Mouse (Mus musculus) heart, postnatal 0 days (tissue): ENCODE results near the gene Tulp4. TPM values are rescaled to one million over a fixed set of nuclear protein-coding genes. Genes with fewer than 3 reads are reported as not detected.

Experiments
- ATAC-seq: fragments of 200-750 bp; cut with Nextera tagmentation; 2 replicates; pipeline ENCODE4 v1.8.0; 2017; ENCODE audit warnings: low read depth, moderate number of reproducible peaks, moderate library complexity; ENCODE audit not compliant: insufficient read depth
- DNase-seq: peaks from one replicate; pipeline ENCODE4 v3.0.0-alpha.2; 2016; ENCODE audit warnings: low spot score
- H3K27ac ChIP-seq: fragments of 300-500 bp; sonication (generic); 2 replicates; pipeline ENCODE4 v1.5.1; 2014; ENCODE audit warnings: low read depth, mild to moderate bottlenecking
- H3K27me3 ChIP-seq: fragments of 300-500 bp; sonication (generic); 2 replicates; pipeline ENCODE4 v1.6.1; 2014; ENCODE audit warnings: low read length, mixed read lengths; ENCODE audit not compliant: control insufficient read depth, insufficient read depth
- H3K36me3 ChIP-seq: fragments of 300-500 bp; sonication (generic); replicated peaks from 2 replicates; pipeline ENCODE4 v1.6.1; 2014; ENCODE audit warnings: low read length, mixed read lengths; ENCODE audit not compliant: control insufficient read depth, insufficient read depth
- H3K4me1 ChIP-seq: fragments of 300-500 bp; sonication (generic); 2 replicates; pipeline ENCODE4 v1.6.1; 2014; ENCODE audit warnings: antibody characterized with exemption; ENCODE audit not compliant: control insufficient read depth, insufficient read depth
- H3K4me2 ChIP-seq: fragments of 300-500 bp; sonication (generic); 2 replicates; pipeline ENCODE4 v1.6.1; 2014; ENCODE audit warnings: low read depth, mild to moderate bottlenecking, low read length, moderate library complexity
- H3K4me3 ChIP-seq: fragments of 300-500 bp; sonication (generic); 2 replicates; pipeline ENCODE4 v1.5.1; 2014; ENCODE audit warnings: low read depth, low read length
- H3K9ac ChIP-seq: fragments of 300-500 bp; sonication (generic); replicated peaks from 2 replicates; pipeline ENCODE4 v1.6.1; 2014; ENCODE audit warnings: low read depth, low read length, mixed read lengths
- H3K9me3 ChIP-seq: fragments of 300-500 bp; sonication (generic); replicated peaks from 2 replicates; pipeline ENCODE4 v1.6.1; 2016; ENCODE audit warnings: low read length; ENCODE audit not compliant: control insufficient read depth
- CTCF ChIP-seq: IDR thresholded peaks from 2 replicates; pipeline ENCODE4 v1.5.1; 2016; ENCODE audit warnings: antibody characterized with exemption, control low read depth, low read depth
- EP300 ChIP-seq: IDR thresholded peaks from 2 replicates; pipeline ENCODE4 v1.6.1; 2016; ENCODE audit warnings: antibody characterized with exemption, low read depth
- WGBS: fragments of 180-500 bp; shearing (Covaris S2); extraction: QIAGEN DNeasy Blood & Tissue Kit; methylation state at CpG from one replicate; pipeline ENCODE4 v1.1.7; 2014; 5-methylcytosine and 5-hydroxymethylcytosine counted together
- polyA plus RNA-seq: library from polyadenylated mRNA; unstranded; fragments of >200 nt; fragmentation: Nextera tagmentation; extraction: Ambion mirVana; gene quantifications from 2 replicates; pipeline ENCODE4 v1.2.1, GENCODE M21; 2015
- total RNA-seq: library from RNA; depleted of rRNA; stranded (reverse); fragments of >200 nt; gene quantifications from 2 replicates; pipeline ENCODE4 v1.2.3, GENCODE M21; 2014; ENCODE audit warnings: low replicate concordance

Gene Tulp4
- total and polyA plus RNA-seq, 2 experiments from 2014 or later = 33.3 to 45.2 TPM

DNA sequence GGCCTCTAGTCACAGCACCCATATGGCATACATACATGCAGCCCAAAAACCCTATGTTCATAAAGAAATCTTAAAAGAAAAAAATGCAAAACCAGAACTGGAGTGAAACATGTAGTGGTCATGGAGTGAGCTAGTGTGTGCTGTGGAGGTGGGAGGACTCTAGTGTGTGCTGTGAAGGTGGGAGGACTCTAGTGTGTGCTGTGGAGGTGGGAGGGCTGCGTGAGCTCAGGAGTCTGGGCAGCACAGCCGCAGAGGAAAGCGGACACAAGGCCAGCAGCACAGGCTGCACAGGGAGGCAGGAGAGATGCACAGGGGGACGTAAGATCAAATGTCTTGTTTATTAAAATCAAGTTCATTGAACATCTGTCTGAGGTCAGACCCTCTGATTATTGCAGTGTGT is 17.5 kb downstream of the Tulp4 start:
- H3K27ac ChIP-seq = no peak overlapping the region
- H3K4me1 ChIP-seq = no peaks in the 10 kb centered on the region; the same call in 1 of the 2 replicates
- H3K9ac ChIP-seq = no peak overlapping the region
- H3K36me3 ChIP-seq = peaks cover 11% of the 10 kb centered on the region
- ATAC-seq (no peak), DNase-seq (no peak)
- no peak for TF ChIP-seq EP300
- TF ChIP-seq CTCF = no peak
- H3K9me3 ChIP-seq = no peaks in the 10 kb centered on the region
- H3K27me3 ChIP-seq = no peaks in the 10 kb centered on the region
- 90% methylated on average over 4 of the region's 4 CpGs for WGBS
- H3K4me3 ChIP-seq = no peak overlapping the region
- H3K4me2 ChIP-seq = no peak overlapping the region

DNA sequence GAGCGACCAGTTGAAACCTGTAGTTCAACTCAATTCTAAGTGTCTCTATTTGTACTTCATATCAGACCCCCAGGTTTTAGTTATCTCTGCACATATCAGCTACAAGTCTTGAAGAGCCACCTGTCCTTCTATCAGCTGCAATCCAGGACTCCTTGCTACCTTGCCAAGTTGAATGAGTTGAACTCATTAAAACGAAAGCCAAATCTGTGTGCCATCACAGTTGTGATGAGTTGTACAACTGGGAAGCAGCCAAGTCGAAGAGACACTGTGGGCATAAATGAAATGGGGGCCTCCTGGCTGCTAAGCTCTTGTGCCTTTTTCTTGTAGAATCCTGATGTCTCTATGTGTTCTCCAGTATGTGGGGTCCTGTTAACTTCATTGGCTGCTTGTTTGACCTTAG is 19.2 kb downstream of the Tulp4 start:
- Histone ChIP-seq H3K4me3 (no peak overlapping the region), H3K36me3 (peaks cover 11% of the 10 kb centered on the region), H3K27me3 (no peaks in the 10 kb centered on the region), H3K9ac (no peak overlapping the region), H3K4me1 (no peaks in the 10 kb centered on the region; the same call in 1 of the 2 replicates), H3K27ac (no peak overlapping the region), H3K9me3 (no peaks in the 10 kb centered on the region), H3K4me2 (no peak overlapping the region)
- WGBS = 89% methylated on average over 3 of the region's 3 CpGs
- no peak for TF ChIP-seq EP300
- TF ChIP-seq CTCF = no peak
- ATAC-seq (no peak), DNase-seq (no peak)

DNA sequence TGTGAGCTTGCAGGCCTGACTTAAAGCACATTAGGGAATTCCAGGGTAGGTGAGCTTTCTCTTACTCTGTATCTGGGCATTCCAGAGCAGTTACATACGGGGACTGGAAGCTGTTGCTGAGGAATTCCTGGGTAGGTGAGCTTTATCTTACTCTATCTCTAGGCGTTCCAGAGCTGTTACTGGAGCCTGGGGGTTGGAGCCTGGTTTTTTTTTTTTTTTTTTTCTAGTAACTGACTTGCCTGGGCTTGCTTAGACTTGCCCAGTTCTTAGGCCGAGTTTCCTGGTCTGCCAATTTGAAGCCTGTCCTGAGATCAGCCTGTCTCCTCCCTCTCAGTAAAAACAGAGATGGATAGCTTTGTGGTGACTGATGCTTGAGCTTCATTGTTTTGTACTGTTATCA is 21.8 kb downstream of the Tulp4 start:
- H3K9ac ChIP-seq = no peak overlapping the region
- H3K4me1 ChIP-seq = no peaks in the 10 kb centered on the region; the same call in 1 of the 2 replicates
- H3K27ac ChIP-seq = no peak overlapping the region
- no peak for DNase-seq
- H3K27me3 ChIP-seq = no peaks in the 10 kb centered on the region
- H3K36me3 ChIP-seq = no peaks in the 10 kb centered on the region; the same call in 1 of the 2 replicates
- H3K4me3 ChIP-seq = no peak overlapping the region
- no peak for ATAC-seq
- no peak overlapping the region for H3K4me2 ChIP-seq
- no peaks in the 10 kb centered on the region for H3K9me3 ChIP-seq
- 23% methylated on average over 3 of the region's 3 CpGs for WGBS
- TF ChIP-seq EP300 (no peak), CTCF (no peak)

DNA sequence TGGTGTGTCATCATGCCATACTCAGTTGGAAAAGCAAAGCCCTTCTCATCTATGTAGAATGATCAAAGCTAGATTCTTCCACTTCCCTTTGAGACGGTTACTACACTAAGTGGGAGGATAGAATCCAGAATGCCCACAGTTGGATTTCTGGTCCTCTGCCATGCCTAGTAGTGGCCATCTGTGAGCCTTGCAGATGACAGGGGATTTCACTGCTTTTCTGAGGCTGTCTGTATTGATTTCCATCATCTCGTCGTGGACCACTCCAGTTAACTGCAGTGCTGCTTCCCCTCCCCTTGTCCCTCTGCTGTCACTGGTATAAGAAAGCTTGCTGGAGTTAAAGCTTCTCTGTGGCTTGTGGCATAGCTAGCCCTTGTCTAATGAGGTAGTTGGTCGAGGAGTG is 23.1 kb downstream of the Tulp4 start:
- 80% methylated on average over 4 of the region's 4 CpGs for WGBS
- Histone ChIP-seq H3K9me3 (no peaks in the 10 kb centered on the region), H3K27me3 (no peaks in the 10 kb centered on the region), H3K36me3 (no peaks in the 10 kb centered on the region; the same call in 1 of the 2 replicates), H3K9ac (no peak overlapping the region), H3K4me3 (no peak overlapping the region), H3K4me2 (no peak overlapping the region), H3K4me1 (no peaks in the 10 kb centered on the region; the same call in 1 of the 2 replicates), H3K27ac (no peak overlapping the region)
- no peak for ATAC-seq
- no peak for DNase-seq
- no peak for TF ChIP-seq CTCF
- no peak for TF ChIP-seq EP300

DNA sequence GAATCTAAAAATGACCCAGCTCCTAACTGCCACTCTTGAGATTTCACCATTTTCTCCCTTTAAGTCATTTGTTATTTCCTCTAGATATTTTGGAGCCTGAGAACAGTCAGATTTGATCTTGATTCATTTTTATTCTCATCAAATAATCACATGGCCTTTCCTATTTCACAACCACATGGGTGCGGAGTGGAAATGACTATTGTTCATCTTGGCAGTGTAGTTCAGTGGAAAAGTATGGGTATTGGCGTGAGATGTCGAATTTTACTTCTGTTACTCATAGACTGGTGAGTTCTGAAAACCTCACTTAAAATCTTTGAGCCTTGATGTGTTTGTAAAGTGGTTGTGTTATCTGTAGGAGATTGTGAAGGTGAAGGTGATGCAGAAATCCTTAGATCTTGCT is 24.8 kb downstream of the Tulp4 start:
- no peaks in the 10 kb centered on the region for H3K36me3 ChIP-seq
- H3K9me3 ChIP-seq = no peaks in the 10 kb centered on the region
- DNase-seq = no peak
- H3K27me3 ChIP-seq = no peaks in the 10 kb centered on the region
- TF ChIP-seq CTCF (no peak), EP300 (no peak)
- WGBS = 93% methylated on average over 3 of the region's 3 CpGs
- H3K4me2 ChIP-seq = no peak overlapping the region
- no peak overlapping the region for H3K27ac ChIP-seq
- no peak for ATAC-seq
- H3K9ac ChIP-seq = no peak overlapping the region
- H3K4me3 ChIP-seq = no peak overlapping the region
- no peaks in the 10 kb centered on the region; the same call in 1 of the 2 replicates for H3K4me1 ChIP-seq

GRCm38 (mm10) chr17:6140875-6141274 is 34.6 kb downstream of the Tulp4 start:
- H3K36me3 ChIP-seq = peaks cover 13% of the 10 kb centered on the region
- H3K9me3 ChIP-seq = no peaks in the 10 kb centered on the region
- TF ChIP-seq EP300 (no peak), CTCF (no peak)
- H3K4me3 ChIP-seq = no peak overlapping the region
- no peak overlapping the region for H3K9ac ChIP-seq
- no peak overlapping the region for H3K4me2 ChIP-seq
- peaks cover 7% of the 10 kb centered on the region; the same call in 1 of the 2 replicates for H3K4me1 ChIP-seq
- no peaks in the 10 kb centered on the region for H3K27me3 ChIP-seq
- WGBS = 43% methylated on average over 3 of the region's 3 CpGs
- ATAC-seq (no peak; the same call in 1 of the 2 replicates), DNase-seq (peak; percentile 14)
- 0 out of 2 replicates have a peak overlapping the region, but pooled peaks have one; percentile 20 for H3K27ac ChIP-seq
